Mouse (Mus musculus): Measurements from ENCODE around the gene Fcnb.

Gene Fcnb

GRCm38 (mm10) chr2:28075616-28076187, 9.0 kb downstream of the Fcnb start:
- DNase-seq (ENCODE audit: low spot score): no peak

DNA sequence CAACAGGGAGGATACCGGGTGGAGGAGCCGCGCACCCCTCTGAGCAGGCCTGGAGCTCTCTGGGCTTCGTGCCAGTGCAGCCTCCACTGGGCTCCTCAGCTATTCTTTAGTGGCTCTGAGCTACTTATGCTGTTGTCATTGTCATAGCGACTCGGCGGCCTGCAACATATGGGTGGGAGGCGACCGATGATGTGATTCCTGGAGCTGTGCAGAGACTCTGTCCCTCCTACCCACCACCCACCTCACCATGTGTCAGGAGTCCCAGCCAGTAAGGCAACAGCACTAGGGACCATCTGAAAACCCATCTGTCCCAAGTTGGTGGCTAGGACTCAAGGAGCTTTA, 16.2 kb downstream of the Fcnb start:
- no peak for DNase-seq (ENCODE audit: low spot score)

DNA sequence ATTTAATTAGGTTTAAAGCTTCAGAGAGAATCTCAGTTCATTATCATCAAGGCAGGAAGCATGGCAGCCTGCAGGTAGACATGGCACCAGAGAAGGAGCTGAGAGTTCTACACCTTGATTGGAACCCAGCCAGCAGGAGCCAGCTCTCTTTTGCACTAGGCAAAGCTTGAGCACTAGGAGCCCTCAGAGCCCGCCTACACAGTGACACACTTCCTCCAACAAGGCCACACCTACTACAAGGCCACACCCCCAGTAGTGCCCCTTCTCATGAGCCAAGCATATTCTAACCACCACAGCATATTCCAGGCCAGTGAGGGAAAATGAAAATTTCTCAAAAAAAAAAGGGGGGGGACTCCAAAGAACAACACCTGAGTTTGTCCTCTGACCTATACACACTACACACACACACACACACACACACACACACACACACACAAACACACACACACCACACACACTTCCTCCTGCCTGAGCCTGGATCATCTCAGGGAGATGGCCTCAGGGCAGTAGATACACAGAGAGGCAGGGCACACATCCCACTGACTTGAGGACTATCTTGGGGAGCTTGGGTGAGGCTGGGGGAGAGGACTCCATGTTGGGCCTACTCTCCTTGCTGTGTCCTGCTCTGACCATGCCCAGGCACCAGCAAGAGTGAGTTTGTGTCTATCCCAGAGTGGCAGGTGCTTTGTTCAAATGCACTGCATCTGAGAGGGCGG, 16.7 kb downstream of the Fcnb start:
- DNase-seq (ENCODE audit: low spot score): no peak

- DNase-seq (ENCODE audit: low spot score): no peak
These were observed 17.5 kb downstream of the Fcnb start for GRCm38 (mm10) chr2:28067175-28067574.

DNA sequence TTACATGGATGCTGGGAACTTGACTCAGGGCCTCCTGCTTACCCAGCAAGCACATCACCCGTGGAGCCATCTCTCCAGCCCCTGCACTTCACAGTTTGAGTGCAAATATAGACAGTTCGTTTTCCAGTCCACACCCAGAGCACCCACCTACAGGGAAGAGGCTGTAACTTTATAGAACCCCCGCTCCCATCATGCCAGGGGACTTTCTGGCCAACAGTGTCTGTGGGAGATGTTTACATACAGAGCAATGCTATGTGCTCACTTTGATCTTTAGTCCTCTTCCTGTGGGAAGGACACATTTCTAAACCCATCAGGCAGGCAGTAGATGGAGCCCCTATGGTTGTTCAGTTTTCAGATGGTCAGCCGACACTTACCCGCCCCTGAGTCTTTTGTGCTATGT, 18.0 kb downstream of the Fcnb start:
- no peak for DNase-seq (ENCODE audit: low spot score)

DNA sequence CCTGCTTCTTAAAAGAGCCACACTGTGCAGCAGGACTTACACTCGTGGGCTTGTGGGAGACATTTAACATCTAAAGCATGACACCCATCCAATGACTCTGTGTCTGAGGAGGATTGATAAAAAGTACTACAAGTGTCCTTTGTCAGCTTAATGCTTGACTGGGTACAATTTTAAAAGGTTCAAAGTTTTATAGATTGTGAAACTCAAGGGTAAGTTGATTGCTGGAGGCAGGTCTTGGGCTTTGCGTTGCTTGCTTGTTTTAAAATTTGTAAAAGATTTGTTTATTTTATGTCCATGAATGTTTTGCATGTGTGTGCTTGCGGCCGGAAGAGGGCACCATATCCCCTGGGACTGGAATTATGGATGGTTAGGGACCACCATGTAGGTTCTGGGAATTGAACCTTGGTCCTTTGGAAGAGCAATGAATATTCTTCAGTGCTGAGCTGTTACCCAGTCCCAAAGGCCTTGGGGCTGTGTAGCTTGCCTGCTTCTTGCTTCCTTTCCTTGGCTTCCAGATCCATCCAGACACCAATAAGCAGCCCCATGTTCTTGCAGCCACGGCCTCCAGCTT, 19.5 kb downstream of the Fcnb start:
- DNase-seq (ENCODE audit: low spot score): no peak

DNA sequence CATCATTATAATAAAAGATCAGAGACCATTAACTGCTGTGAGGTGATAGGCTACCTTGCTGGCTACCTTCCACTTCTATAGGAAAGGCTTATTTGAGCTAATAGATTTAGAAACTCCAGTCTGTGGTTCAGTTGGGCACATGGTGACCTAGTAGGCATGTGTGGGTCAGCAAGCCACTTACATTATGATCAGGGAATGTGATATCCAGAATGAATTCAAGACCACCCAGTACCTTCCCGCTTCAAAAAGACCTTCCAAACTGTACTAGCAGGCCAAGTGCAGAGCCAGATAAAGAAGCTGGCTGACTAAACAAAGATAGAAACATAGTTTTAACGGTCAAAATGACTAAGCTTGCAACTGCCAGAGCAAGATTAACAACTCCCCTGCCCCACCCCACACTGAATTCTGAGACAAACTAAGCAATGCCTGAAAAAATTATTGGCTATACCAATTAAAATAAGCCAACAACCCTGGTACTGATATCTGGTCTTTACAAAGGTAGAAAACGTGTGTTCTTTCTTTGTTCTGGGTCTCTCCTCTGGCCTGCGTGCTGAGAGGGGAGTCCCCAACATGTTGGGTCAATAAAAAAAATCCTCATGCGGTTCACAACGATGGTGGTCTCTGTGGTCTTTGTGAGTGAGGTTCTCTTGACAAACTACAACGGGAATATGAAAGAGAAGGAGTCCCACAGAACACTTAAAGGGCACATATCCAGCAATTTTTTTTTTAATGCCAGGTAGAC, 20.2 kb downstream of the Fcnb start:
- DNase-seq (ENCODE audit: low spot score): no peak

GRCm38 (mm10) chr2:28063711-28064338, 20.9 kb downstream of the Fcnb start:
- no peak for DNase-seq (ENCODE audit: low spot score)

DNA sequence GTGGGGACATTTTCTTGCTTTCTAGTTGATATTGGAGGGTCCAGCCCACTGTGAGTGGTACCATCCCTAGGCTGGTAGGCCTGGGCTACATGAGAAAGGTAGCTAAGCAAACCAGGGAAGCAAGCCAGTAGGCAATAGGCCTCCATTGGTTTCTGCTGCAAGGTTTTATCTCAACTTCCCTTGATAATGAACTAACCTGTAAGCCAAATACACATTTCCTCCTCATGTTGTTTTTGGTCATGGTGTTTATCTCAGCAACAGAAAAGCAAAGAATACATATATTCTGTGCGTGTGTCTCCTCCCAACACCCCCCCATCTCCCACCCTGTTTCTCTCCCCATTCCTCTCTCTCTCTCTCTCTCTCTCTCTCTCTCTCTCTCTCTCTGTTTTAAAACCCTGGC, 24.8 kb downstream of the Fcnb start:
- no peak for DNase-seq (ENCODE audit: low spot score)

DNA sequence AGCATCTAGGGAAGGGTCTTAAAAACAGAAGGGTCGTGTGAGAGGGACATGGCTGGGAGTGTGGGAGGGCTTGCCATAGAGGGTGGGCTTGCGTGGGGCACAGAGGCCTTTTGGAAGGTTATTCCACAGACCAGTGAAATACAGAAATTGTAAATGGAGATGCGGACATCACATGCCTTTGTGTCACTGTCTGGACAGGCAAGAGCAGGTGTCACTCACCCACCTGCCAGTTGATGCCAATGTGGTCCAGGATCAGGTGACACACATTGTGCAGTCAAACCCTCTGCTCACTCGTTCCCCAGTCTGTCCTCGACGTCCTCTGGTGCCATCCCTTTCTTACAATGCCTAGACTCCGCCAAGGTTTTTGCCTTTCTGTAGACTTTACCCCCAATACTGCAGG, 37.6 kb downstream of the Fcnb start:
- DNase-seq (ENCODE audit: low spot score): no peak

- DNase-seq (ENCODE audit: low spot score): no peak
These were observed 38.4 kb downstream of the Fcnb start for GRCm38 (mm10) chr2:28046311-28046710.

DNA sequence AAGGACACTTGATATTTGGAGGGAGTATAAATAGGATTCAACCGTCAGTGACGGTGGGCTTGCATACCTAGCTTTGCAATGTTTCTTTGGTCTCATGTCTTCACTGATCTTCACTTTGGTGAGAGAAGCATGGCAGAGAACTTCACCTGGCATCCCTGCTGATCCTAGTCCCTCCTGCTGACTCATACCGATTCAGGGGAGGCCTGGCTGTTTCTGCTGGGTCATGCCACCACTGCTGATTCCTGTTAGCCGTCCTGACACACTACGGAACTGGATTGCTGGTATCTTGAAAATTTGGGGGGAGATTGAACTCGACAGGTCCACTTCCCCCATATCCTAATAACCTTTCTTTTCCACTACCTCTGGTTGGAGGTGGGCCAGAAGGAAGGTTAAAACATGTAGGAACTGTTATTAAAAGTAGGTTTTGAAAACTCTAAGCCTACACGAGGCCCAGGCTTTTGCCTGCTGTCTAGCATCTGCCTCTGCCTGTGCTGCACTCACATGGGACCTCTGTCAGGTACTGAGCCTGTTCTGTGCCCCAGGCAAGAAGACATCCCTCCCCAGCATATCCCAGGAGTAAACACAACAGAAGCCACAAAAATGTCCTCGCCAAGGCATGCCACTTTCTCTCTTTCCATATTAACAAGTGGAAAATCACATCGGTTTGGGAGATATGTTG, 39.6 kb downstream of the Fcnb start:
- no peak for DNase-seq (ENCODE audit: low spot score)

DNA sequence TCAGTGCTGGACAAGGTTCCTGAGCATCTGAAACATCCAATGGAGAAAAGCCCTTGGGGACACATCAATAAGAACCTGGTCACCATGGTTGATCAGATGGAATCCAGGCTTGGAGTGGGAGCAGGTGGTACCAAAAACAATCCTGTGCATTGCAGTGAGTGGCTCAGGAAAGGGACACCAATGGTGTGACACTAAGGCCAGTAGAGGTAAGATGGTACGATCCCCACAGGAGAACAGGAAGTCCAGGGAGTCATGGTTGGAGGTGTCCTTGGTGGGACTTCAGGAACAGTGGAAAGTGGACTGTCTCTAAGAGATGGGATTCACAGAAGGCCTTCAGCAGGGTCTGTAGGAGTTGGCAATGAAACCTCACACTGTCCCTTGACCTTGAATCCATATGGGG, 44.2 kb downstream of the Fcnb start:
- no peak for DNase-seq (ENCODE audit: low spot score)

DNA sequence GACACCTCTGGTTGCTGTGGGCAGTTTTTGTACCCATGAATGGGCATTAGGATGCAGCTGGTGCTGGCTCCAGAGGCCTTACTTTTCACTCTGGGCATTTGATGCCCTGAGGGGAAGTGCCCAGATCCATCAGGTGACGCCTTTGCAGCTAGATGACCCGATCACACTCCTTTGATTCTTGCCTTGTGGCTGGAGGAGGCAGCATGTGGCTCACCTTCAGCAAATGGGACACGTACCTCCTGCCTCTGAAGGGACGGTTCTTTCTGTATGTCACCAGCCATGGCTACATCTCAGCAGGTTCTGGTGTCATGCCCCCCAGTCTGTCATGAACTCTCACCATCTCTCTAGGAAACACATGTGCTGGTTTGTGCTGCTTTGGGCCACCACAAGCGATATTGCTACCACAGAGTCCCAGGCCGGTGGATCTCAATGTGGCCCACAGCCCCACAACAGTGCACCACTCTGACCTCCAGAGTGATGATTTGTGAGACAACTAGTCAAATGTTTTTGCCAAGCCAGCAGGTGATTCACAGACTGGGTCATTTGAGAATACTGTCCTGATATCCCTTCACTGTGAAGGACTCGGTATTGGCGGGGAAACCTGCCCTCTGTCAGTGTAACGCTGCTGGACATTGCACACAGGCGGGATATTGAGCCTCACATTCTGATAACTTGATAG, 44.9 kb downstream of the Fcnb start:
- no peak for DNase-seq (ENCODE audit: low spot score)

GRCm38 (mm10) chr2:28038391-28039096, 46.1 kb downstream of the Fcnb start:
- no peak for DNase-seq (ENCODE audit: low spot score)

DNA sequence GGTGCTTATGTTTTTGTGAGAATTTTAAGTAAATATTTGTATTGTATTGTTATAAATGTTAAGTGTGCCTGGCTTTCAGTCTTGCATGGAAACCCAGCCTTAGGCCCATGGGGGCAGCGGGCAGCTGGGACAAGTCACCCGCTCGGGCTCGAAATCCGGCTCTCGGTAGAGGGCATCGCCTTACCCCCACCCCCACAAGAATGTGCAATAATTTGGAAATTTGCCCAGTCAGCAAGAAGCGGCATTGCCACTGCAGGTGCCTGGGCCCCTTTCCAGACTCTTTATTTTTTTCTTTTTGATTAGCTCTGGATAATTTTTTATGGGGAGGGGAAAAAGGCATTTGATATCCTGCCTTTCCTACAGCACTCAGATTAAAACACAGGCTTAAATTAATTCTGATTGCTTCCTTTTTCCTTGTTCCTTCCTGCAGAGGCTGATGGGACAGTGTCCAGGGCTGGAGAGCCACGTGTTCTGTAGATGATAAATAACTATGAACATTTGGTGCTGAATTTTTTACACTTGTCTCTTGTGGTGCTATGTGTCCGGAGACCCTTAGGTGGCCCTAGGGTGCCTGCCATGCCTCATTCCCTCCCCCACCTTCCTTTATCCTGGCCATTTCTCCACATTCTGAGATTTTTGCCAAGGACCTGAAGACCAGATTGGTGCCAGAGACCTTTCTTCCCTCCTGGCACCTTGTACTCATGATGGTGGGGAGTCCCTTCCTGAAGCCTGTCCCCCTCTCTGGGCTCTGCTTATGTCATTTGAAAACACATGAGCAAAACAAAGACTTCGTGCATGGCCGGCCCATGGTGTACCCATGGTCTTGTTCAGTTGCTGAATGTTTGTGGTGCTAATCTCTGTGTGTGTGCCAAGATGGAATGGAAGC, 46.9 kb downstream of the Fcnb start:
- no peak for DNase-seq (ENCODE audit: low spot score)

GRCm38 (mm10) chr2:28036788-28037187, 47.9 kb downstream of the Fcnb start:
- DNase-seq (ENCODE audit: low spot score): no peak

GRCm38 (mm10) chr2:28034011-28034710, 50.5 kb downstream of the Fcnb start:
- no peak for DNase-seq (ENCODE audit: low spot score)

GRCm38 (mm10) chr2:28032469-28032868, 52.2 kb downstream of the Fcnb start:
- no peak for DNase-seq (ENCODE audit: low spot score)
